Comparison of ENCODE assay signal across 16 mouse cellular contexts in the genomic region with DNA sequence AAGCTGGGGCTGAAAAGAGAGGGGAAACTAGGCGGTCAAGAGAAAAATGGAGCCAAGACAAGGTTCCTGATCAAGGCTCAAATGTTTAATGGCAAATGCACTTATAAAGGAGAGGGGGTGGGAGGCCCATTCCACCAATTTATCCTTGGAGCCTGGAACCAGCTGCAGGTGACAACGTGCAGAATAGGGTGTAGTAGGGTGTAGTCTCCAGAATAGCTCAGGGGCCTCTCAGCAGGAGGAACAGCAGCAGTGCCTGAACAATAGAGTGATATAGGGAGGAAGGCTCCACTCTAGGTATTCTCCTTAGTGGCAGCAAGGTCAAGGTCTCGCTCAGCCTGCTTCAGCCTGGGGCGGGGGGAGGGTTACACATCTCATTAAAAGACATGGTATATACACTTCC.
"Had no signal": no experiment of that assay in that cellular context is flagged by ENCODE, and none has a peak within 500 bp of the region (broad histone marks: within the 10 kb centered on the region; RNA-seq: fewer than 3 reads in every experiment).

No protein-coding gene starts in this region.

- H3K4me3 ChIP-seq: neural tube, embryonic 13.5 days; neural tube, embryonic 15.5 days; stomach, embryonic 15.5 days had no signal

- DNase-seq: retina, postnatal 1 day; right cerebral cortex, adult 18-20 months; right cerebral cortex, postnatal 14 days; right cerebral cortex, postnatal 25 days; right cerebral cortex, postnatal 4 days; spleen, adult 18-20 months; thymus, adult 18-20 months; thymus, adult 2 months; thymus, postnatal 14 days; thymus, postnatal 25 days; thymus, postnatal 36 days; thymus, postnatal 4 days had no signal

- H3K27ac ChIP-seq: neural tube, embryonic 13.5 days; neural tube, embryonic 15.5 days; stomach, embryonic 15.5 days; stomach, postnatal 0 days had no signal

- H3K4me2 ChIP-seq: neural tube, embryonic 13.5 days; neural tube, embryonic 15.5 days; stomach, embryonic 15.5 days had no signal

- H3K4me1 ChIP-seq: neural tube, embryonic 13.5 days; neural tube, embryonic 15.5 days; stomach, embryonic 15.5 days had no signal

- H3K9me3 ChIP-seq: neural tube, embryonic 13.5 days; neural tube, embryonic 15.5 days; stomach, embryonic 15.5 days had no signal

- H3K9ac ChIP-seq: neural tube, embryonic 13.5 days; neural tube, embryonic 15.5 days; stomach, embryonic 15.5 days had no signal

- H3K27me3 ChIP-seq: neural tube, embryonic 13.5 days; neural tube, embryonic 15.5 days; stomach, embryonic 15.5 days had no signal

- H3K36me3 ChIP-seq: neural tube, embryonic 13.5 days; neural tube, embryonic 15.5 days; stomach, embryonic 15.5 days had no signal
